Mouse (Mus musculus): Measurements from ENCODE around the gene Traf6. TPM values are rescaled to one million over a fixed set of nuclear protein-coding genes. Genes with fewer than 3 reads are reported as not detected.
"Not testable (repeated sequence)": the region's sequence is repeated elsewhere in the genome, so short reads cannot be mapped to it uniquely, and the experiment has no call there.

The Traf6 gene
- total and polyA plus RNA-seq, 2 experiments from 2014 or later = 5.3 to 16.5 TPM

DNA sequence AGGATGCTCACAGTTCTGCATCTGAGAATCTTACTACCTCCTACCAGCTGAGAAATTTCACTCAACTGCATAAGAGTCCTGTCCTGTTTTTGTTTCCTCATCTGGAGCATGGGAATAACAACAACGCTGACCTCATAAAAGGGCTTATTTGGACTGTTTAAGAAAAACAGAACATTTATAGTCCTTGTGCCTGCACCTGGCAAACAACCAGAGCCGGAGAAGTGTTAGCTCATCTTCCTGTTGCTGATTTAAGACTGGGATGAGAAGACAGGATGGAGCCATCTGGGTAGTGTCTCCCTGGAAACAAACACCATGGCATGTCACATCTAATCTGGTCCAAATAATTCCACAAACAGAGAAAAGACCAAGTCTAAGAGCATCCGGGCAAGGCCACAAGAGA, 55.3 kb downstream of the Traf6 start:
- TF ChIP-seq CTCF (IDR thresholded peaks at IDR 0.05) = no peak
- Histone ChIP-seq H3K36me3 (ENCODE audit: insufficient read depth, low read length) (no peaks in the 10 kb centered on the region; the same call in 1 of the 2 replicates), H3K9ac (replicated peaks; ENCODE audit: low read length, poor library complexity, severe bottlenecking) (no peak overlapping the region), H3K27ac (ENCODE audit: low read depth, low read length) (no peak overlapping the region), H3K27me3 (ENCODE audit: insufficient read depth, low read length) (no peaks in the 10 kb centered on the region), H3K4me2 (ENCODE audit: low read depth, low read length, poor library complexity, severe bottlenecking) (no peak overlapping the region), H3K4me3 (ENCODE audit: low read depth, low read length) (no peak overlapping the region), H3K4me1 (ENCODE audit: insufficient read depth, low read length) (no peaks in the 10 kb centered on the region), H3K9me3 (ENCODE audit: low read length) (no peaks in the 10 kb centered on the region)
- ATAC-seq (ENCODE audit: low FRiP score) (no peak), DNase-seq (ENCODE audit: low spot score) (no peak)
- 85% methylated on average over 3 of the region's 3 CpGs for WGBS

GRCm38 (mm10) chr2:101739914-101740313, 61.7 kb downstream of the Traf6 start:
- TF ChIP-seq CTCF (IDR thresholded peaks at IDR 0.05) = no peak
- Histone ChIP-seq H3K4me3 (ENCODE audit: low read depth, low read length) (no peak overlapping the region), H3K4me2 (ENCODE audit: low read depth, low read length, poor library complexity, severe bottlenecking) (no peak overlapping the region), H3K9me3 (ENCODE audit: low read length) (no peaks in the 10 kb centered on the region), H3K27me3 (ENCODE audit: insufficient read depth, low read length) (no peaks in the 10 kb centered on the region), H3K27ac (ENCODE audit: low read depth, low read length) (no peak overlapping the region), H3K9ac (replicated peaks; ENCODE audit: low read length, poor library complexity, severe bottlenecking) (no peak overlapping the region), H3K4me1 (ENCODE audit: insufficient read depth, low read length) (no peaks in the 10 kb centered on the region), H3K36me3 (ENCODE audit: insufficient read depth, low read length) (no peaks in the 10 kb centered on the region; the same call in 1 of the 2 replicates)
- no peak for DNase-seq (ENCODE audit: low spot score)
- WGBS = 79% methylated on average over 5 of the region's 5 CpGs
- no peak for ATAC-seq (ENCODE audit: low FRiP score)

- 86% methylated on average over 8 of the region's 8 CpGs for WGBS
- no peak overlapping the region for H3K27ac ChIP-seq (ENCODE audit: low read depth, low read length)
- TF ChIP-seq CTCF (IDR thresholded peaks at IDR 0.05) = no peak
Measured at GRCm38 (mm10) chr2:101741653-101742052, 63.4 kb downstream of the Traf6 start.

GRCm38 (mm10) chr2:101742072-101742860, 64.0 kb downstream of the Traf6 start:
- Histone ChIP-seq H3K9ac (replicated peaks; ENCODE audit: low read length, poor library complexity, severe bottlenecking) (no peak overlapping the region), H3K36me3 (ENCODE audit: insufficient read depth, low read length) (no peaks in the 10 kb centered on the region), H3K27me3 (ENCODE audit: insufficient read depth, low read length) (no peaks in the 10 kb centered on the region), H3K4me2 (ENCODE audit: low read depth, low read length, poor library complexity, severe bottlenecking) (no peak overlapping the region), H3K27ac (ENCODE audit: low read depth, low read length) (no peak overlapping the region), H3K4me1 (ENCODE audit: insufficient read depth, low read length) (no peaks in the 10 kb centered on the region), H3K4me3 (ENCODE audit: low read depth, low read length) (no peak overlapping the region), H3K9me3 (ENCODE audit: low read length) (no peaks in the 10 kb centered on the region)
- no peak for TF ChIP-seq CTCF (IDR thresholded peaks at IDR 0.05)
- DNase-seq (ENCODE audit: low spot score) (no peak), ATAC-seq (ENCODE audit: low FRiP score) (no peak)
- 85% methylated on average over 7 of the region's 7 CpGs for WGBS

More at GRCm38 (mm10) chr2:101741653-101742052, 63.4 kb downstream of the Traf6 start:
- DNase-seq (ENCODE audit: low spot score) (no peak), ATAC-seq (ENCODE audit: low FRiP score) (no peak)
- H3K4me2 ChIP-seq (ENCODE audit: low read depth, low read length, poor library complexity, severe bottlenecking) = no peak overlapping the region
- no peak overlapping the region for H3K9ac ChIP-seq (replicated peaks; ENCODE audit: low read length, poor library complexity, severe bottlenecking)
- H3K9me3 ChIP-seq (ENCODE audit: low read length) = no peaks in the 10 kb centered on the region
- H3K27me3 ChIP-seq (ENCODE audit: insufficient read depth, low read length) = no peaks in the 10 kb centered on the region
- no peak overlapping the region for H3K4me3 ChIP-seq (ENCODE audit: low read depth, low read length)
- H3K36me3 ChIP-seq (ENCODE audit: insufficient read depth, low read length) = no peaks in the 10 kb centered on the region
- H3K4me1 ChIP-seq (ENCODE audit: insufficient read depth, low read length) = no peaks in the 10 kb centered on the region

DNA sequence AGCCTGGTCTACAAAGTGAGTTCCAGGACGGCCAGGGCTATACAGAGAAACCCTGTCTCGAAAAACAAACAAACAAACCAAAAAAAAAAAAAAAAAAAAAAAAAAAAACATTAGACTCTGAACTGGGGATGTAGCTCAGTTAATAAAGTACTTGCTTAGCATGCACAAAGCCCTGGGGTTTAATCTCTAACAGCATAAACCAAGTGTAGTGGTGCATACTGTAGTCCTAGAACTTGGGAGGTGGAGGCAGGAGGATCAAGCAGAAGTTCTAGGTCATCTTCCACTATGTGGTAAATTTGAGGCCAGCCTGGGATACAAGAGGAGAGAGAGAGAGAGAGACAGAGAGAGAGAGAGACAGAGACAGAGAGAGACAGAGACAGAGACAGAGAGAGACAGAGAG, 67.4 kb downstream of the Traf6 start:
- not testable (repeated sequence) for H3K4me3 ChIP-seq (ENCODE audit: low read depth, low read length); H3K4me2 ChIP-seq (ENCODE audit: low read depth, low read length, poor library complexity, severe bottlenecking); H3K4me1 ChIP-seq (ENCODE audit: insufficient read depth, low read length); H3K9ac ChIP-seq (replicated peaks; ENCODE audit: low read length, poor library complexity, severe bottlenecking); H3K27ac ChIP-seq (ENCODE audit: low read depth, low read length); H3K9me3 ChIP-seq (ENCODE audit: low read length); DNase-seq (ENCODE audit: low spot score); ATAC-seq (ENCODE audit: low FRiP score); H3K27me3 ChIP-seq (ENCODE audit: insufficient read depth, low read length); H3K36me3 ChIP-seq (ENCODE audit: insufficient read depth, low read length)
- 90% methylated on average over 2 of the region's 2 CpGs for WGBS

DNA sequence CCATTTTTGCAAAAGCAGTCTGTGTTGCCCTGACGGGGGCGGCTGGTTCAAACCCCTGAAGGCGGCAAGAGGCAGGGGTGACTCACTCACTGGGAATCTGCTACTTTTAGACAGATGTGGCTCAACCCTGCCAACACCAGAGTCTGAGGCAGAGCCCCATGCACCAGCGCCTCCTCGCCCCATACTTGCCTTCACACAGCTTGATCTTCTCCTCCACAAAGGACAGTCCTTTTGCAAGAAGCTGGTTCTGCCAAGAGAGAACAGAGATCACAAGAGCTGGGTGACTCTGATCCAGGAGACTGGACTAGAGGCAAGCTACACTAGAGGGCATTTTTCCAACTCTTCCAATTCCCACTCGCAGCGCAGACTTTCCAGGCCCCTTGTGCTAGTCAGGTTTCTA, 68.3 kb downstream of the Traf6 start:
- 94% methylated on average over 7 of the region's 7 CpGs for WGBS
- ATAC-seq (ENCODE audit: low FRiP score) = no peak

More for the DNA sequence above, 68.3 kb downstream of the Traf6 start:
- H3K4me1 ChIP-seq (ENCODE audit: insufficient read depth, low read length) = no peaks in the 10 kb centered on the region
- no peak overlapping the region for H3K9ac ChIP-seq (replicated peaks; ENCODE audit: low read length, poor library complexity, severe bottlenecking)
- no peak overlapping the region for H3K27ac ChIP-seq (ENCODE audit: low read depth, low read length)
- TF ChIP-seq CTCF (IDR thresholded peaks at IDR 0.05) = no peak
- H3K27me3 ChIP-seq (ENCODE audit: insufficient read depth, low read length) = no peaks in the 10 kb centered on the region
- H3K4me3 ChIP-seq (ENCODE audit: low read depth, low read length) = no peak overlapping the region
- no peak for DNase-seq (ENCODE audit: low spot score)
- H3K4me2 ChIP-seq (ENCODE audit: low read depth, low read length, poor library complexity, severe bottlenecking) = no peak overlapping the region
- H3K36me3 ChIP-seq (ENCODE audit: insufficient read depth, low read length) = no peaks in the 10 kb centered on the region
- no peaks in the 10 kb centered on the region for H3K9me3 ChIP-seq (ENCODE audit: low read length)

Other genes starting within 250 kb of the Traf6 start
- not detected in 2 replicates for gene Rag2, start 53.7 kb upstream of the Traf6 start, total RNA-seq (2014; rRNA removed)
- 0.09 TPM in 1 of 2 replicates, not detected in the other for gene Rag2, start 53.7 kb upstream of the Traf6 start, polyA plus RNA-seq (2015; fragmentation: Nextera tagmentation; extraction: Ambion mirVana)
- 0.27 and 0.42 TPM in 2 replicates for gene Rag1, start 28.9 kb upstream of the Traf6 start, total RNA-seq (2014; rRNA removed)
- gene Rag1, start 28.9 kb upstream of the Traf6 start, polyA plus RNA-seq (2015; fragmentation: Nextera tagmentation; extraction: Ambion mirVana) = 0.04 TPM in 2 replicates
- 18.2 and 21.4 TPM in 2 replicates for gene B230118H07Rik, start 28.9 kb upstream of the Traf6 start, total RNA-seq (2014; rRNA removed)
- gene B230118H07Rik, start 28.9 kb upstream of the Traf6 start, polyA plus RNA-seq (2015; fragmentation: Nextera tagmentation; extraction: Ambion mirVana) = 50.7 and 51.5 TPM in 2 replicates
- gene Prr5l, start 204.6 kb downstream of the Traf6 start, total RNA-seq (2014; rRNA removed) = 2.7 and 3.7 TPM in 2 replicates
- gene Prr5l, start 204.6 kb downstream of the Traf6 start, polyA plus RNA-seq (2015; fragmentation: Nextera tagmentation; extraction: Ambion mirVana) = 4.0 and 4.7 TPM in 2 replicates
- 154 and 257 TPM in 2 replicates for gene Commd9, start 207.8 kb downstream of the Traf6 start, total RNA-seq (2014; rRNA removed)
- gene Commd9, start 207.8 kb downstream of the Traf6 start, polyA plus RNA-seq (2015; fragmentation: Nextera tagmentation; extraction: Ambion mirVana) = 101 and 108 TPM in 2 replicates